In genomic region chr9:122294242-122294881, GRCm38 (mm10) we compare ENCODE assay signal across 8 mouse cellular contexts. TPM values are rescaled to one million over a fixed set of nuclear protein-coding genes. Genes with fewer than 3 reads are reported as not detected.
DNase-seq lines count a peak whose midpoint lies in the region; ATAC-seq and TF ChIP-seq lines count a peak whose summit lies in the region.

Gene Ano10 (minus strand): TSS chr9:122294423.

- intact Hi-C loops in gastrocnemius, adult 2 months (cut with DNase I): loop anchor here (5.0 to 10.0 kb wide), 2 partner anchors 37 to 440 kb away; partner anchors contain the start of gene Higd1a
- intact Hi-C loops in left cerebral cortex, adult 2 months (cut with DNase I): loop anchor here (5.0 kb wide), 1 partner anchor 47 kb away; no protein-coding TSS in a partner anchor

- H3K4me1 ChIP-seq in hindbrain, postnatal 0 days (ENCODE audit: insufficient read depth, low read length): peaks cover 6% of the 10 kb centered on the region; the same call in 1 of the 2 replicates

- peak; percentile 17; the same call in 1 of the 2 replicates for TF ChIP-seq CTCF in gastrocnemius, adult 2 months (IDR thresholded peaks at IDR 0.05)
- peak; percentile 24; the same call in 1 of the 2 replicates for TF ChIP-seq CTCF in hindbrain, postnatal 0 days (IDR thresholded peaks at IDR 0.05; ENCODE audit: low read depth)
- TF ChIP-seq CTCF in left cerebral cortex, adult 2 months (IDR thresholded peaks at IDR 0.05): peak; percentile 16; the same call in 1 of the 2 replicates

- H3K9me3 ChIP-seq in hindbrain, postnatal 0 days (ENCODE audit: low read length): no peaks in the 10 kb centered on the region

- peak within 1 kb of the TSS; percentile 90 for H3K4me3 ChIP-seq in gastrocnemius, adult 2 months
- H3K4me3 ChIP-seq in hindbrain, postnatal 0 days (ENCODE audit: low read length): peak within 1 kb of the TSS; percentile 85
- H3K4me3 ChIP-seq in left cerebral cortex, adult 2 months: peak within 1 kb of the TSS; percentile 95

- peak within 1 kb of the TSS; percentile 77 for H3K4me2 ChIP-seq in hindbrain, postnatal 0 days (ENCODE audit: low read depth, low read length)

- H3K9ac ChIP-seq in hindbrain, postnatal 0 days (replicated peaks; ENCODE audit: low read length): peak within 1 kb of the TSS; percentile 77

- H3K36me3 ChIP-seq in hindbrain, postnatal 0 days (ENCODE audit: insufficient read depth, low read length): no peaks in the 10 kb centered on the region

- WGBS in hindbrain, postnatal 0 days: 1% methylated on average over 45 of the region's 51 CpGs

- peak; percentile 94 for ATAC-seq in common myeloid progenitor, adult 5-6 weeks (replicated peaks; ENCODE audit: low read depth, poor library complexity, severe bottlenecking)
- peak; percentile 98 for ATAC-seq in hindbrain, postnatal 0 days
- peak; percentile 90 for ATAC-seq in megakaryocyte, adult 5-6 weeks (ENCODE audit: poor library complexity, severe bottlenecking)

- H3K27ac ChIP-seq in gastrocnemius, adult 2 months: peak within 1 kb of the TSS; percentile 97
- H3K27ac ChIP-seq in hindbrain, postnatal 0 days: peak within 1 kb of the TSS; percentile 89
- H3K27ac ChIP-seq in left cerebral cortex, adult 2 months: peak within 1 kb of the TSS; percentile 86

- DNase-seq in ZHBTc4 (ENCODE audit: low read depth, low spot score): peak; percentile 99
- DNase-seq in gastrocnemius, adult 2 months: peak; percentile 99
- DNase-seq in hindbrain, postnatal 0 days (ENCODE audit: low spot score): peak; percentile 98
- peak; percentile 92 to 95 for DNase-seq in left cerebral cortex, adult 2 months (ENCODE audit: extremely low spot score in 1 of 2, low spot score in 2 of 2)
- DNase-seq in right cerebral cortex, adult 2 months (ENCODE audit: low spot score in 2 of 2): peak; percentile 94 to 97
- DNase-seq in urinary bladder, postnatal 14 days (ENCODE audit: low spot score): peak; percentile 98

- no peaks in the 10 kb centered on the region for H3K27me3 ChIP-seq in hindbrain, postnatal 0 days (ENCODE audit: insufficient read depth, low read length)

RNA-seq across cellular contexts. Expression of gene Ano10, which starts in this region (rescaled TPM):
- 7.7 and 9.8 TPM in 2 replicates for total RNA-seq in common myeloid progenitor, adult 5-6 weeks (2017)
- total RNA-seq in gastrocnemius, adult 2 months (2021): 10 to 100 TPM; 40.7 to 49.0 TPM
- 35.3 and 48.6 TPM in 2 replicates for total RNA-seq in hindbrain, postnatal 0 days (2014; rRNA removed)
- polyA plus RNA-seq in hindbrain, postnatal 0 days (2015; fragmentation: Nextera tagmentation; extraction: Ambion mirVana): 32.9 and 34.5 TPM in 2 replicates
- 10 to 100 TPM; 25.8 to 27.4 TPM for total RNA-seq in left cerebral cortex, adult 2 months (2021)
- 33.1 and 40.9 TPM in 2 replicates for total RNA-seq in megakaryocyte, adult 5-6 weeks (2015)
- total RNA-seq in megakaryocyte, adult 5-6 weeks (2017): 17.1 and 32.8 TPM in 2 replicates

Comparison
In these comparisons a context has a peak if more than half of its experiments do, and no peak if none do; other contexts are left out.
1. Peak in every context shown above with its lines: DNase-seq, ATAC-seq, H3K4me3 ChIP-seq and H3K27ac ChIP-seq.